Mouse (Mus musculus) skeletal muscle tissue, adult 2 months (tissue): ENCODE data around the gene Ube2z.

Source experiments
- DNase-seq: peaks from one replicate; pipeline ENCODE4 v3.0.0-alpha.2; 2012; ENCODE audit warnings: low read depth, low spot score

The Ube2z gene

GRCm38 (mm10) chr11:96006852-96007515, 58.2 kb downstream of the Ube2z start:
- DNase-seq: no peak

GRCm38 (mm10) chr11:96006367-96006851, 58.8 kb downstream of the Ube2z start:
- no peak for DNase-seq

DNA sequence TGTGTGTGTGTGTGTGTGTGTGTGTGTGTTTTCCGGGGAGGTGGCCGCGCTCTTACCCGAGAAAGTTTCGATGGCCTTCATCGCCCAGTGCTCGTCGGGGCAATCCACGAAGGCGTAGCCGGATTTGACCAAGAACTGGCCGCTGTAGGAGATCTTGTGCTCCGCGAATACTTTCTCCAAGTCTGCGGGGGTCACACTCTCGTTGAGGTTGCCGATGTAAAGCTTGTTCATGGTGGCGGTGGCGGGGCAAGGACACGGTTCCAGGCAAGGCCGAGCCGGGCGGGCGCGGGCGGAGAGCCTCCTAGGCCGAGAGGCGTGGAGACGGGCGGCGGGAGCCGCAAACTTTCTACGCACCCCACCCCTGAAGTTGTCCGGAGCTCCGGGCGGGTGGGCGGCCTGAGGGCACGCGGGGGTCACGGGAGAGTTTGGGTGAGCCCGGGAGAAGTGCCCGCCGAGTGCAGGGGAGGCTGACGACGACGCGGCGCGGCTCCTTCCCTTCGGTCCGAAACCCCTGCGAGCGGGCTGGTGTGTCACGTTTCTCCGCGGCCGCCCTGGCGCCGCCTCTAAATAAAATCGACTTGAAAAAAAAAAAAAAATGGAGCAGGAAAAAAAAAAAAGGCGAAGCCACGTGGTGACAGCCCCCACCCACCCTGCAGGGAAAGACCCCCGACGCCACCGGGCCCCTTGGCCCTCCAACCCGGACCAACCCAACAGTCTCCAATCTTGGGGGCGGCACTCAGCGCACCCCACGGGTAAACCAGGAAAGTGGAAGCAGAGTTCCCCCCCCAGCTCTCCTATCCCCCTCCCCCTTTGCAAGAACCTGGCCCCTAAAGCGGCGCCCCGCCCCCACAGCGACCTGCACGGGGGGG, 59.6 kb downstream of the Ube2z start, which contains the start of gene Igf2bp1:
Gene Igf2bp1, minus strand, starts transcription at position 538 of the 869 bp plus-strand sequence.
- DNase-seq: no peak

GRCm38 (mm10) chr11:96004793-96005402, 60.3 kb downstream of the Ube2z start:
- DNase-seq: no peak

- no peak for DNase-seq
Observed at GRCm38 (mm10) chr11:96003969-96004792, 61.0 kb downstream of the Ube2z start.

DNA sequence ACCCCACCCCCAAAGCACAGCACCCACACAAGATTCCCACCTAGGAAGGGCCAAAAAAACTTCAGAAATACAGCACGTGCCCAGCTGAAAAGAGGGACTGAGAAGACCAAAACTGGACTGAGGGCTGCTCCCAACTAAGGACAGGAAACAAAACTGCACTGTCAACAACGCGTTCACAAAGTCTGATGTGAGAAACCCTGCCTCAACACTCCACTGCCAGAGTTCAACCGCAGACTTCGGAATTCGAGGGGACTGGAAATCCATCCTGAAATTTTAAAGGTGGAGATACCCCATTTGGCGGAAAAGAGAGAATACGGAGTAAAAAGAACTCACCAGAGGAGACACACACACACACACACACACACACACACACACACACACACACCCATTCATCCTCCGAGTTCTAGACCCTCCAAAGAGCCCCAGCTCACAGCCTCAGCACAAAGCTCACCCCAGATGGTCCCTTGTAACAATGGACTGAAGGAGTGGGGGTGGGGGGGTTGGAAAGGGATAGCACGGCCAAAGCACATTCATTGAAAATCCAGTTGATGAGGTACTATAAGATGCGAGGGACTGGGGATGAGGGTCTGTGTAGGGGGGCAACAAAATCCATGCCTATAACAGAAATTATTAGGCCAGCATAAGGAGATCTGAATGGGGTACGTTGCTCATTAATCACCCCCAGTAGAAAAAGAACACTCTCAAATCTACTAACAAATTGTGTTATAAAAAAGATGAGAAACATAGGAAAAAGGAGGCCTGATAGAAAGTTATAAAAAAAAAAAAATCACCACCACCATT, 61.9 kb downstream of the Ube2z start:
- no peak for DNase-seq
